Mouse (Mus musculus) adipocyte (in vitro differentiated cells): ENCODE data around the gene Hcn4.
A peak's percentile ranks its signal among the peaks of the same experiment; 100 is the strongest.

Experiments
- DNase-seq: peaks from one replicate; pipeline ENCODE4 v3.0.0-alpha.2; 2016; ENCODE audit warnings: low spot score

The Hcn4 gene

GRCm38 (mm10) chr9:58823139-58823917 lies at the start of gene Hcn4:
Hcn4 (plus strand) TSS chr9:58823412.
- no peak for DNase-seq

- DNase-seq = no peak
These were observed 48.5 kb upstream of the Hcn4 start for GRCm38 (mm10) chr9:58774761-58775160.

GRCm38 (mm10) chr9:58775363-58775762 lies 47.8 kb upstream of the Hcn4 start:
- DNase-seq = no peak

- DNase-seq = no peak
These were observed 33.7 kb upstream of the Hcn4 start for GRCm38 (mm10) chr9:58789476-58789875.

- DNase-seq = no peak
These were observed 25.1 kb upstream of the Hcn4 start for GRCm38 (mm10) chr9:58798155-58798554.

- no peak for DNase-seq
These were observed 21.8 kb upstream of the Hcn4 start for GRCm38 (mm10) chr9:58801441-58801840.

- DNase-seq = no peak
These were observed 20.9 kb upstream of the Hcn4 start for GRCm38 (mm10) chr9:58802294-58802693.

GRCm38 (mm10) chr9:58802802-58803201 lies 20.4 kb upstream of the Hcn4 start:
- DNase-seq = no peak

GRCm38 (mm10) chr9:58805601-58806318 lies 17.5 kb upstream of the Hcn4 start:
- no peak for DNase-seq

- DNase-seq = no peak
These were observed 12.0 kb upstream of the Hcn4 start for GRCm38 (mm10) chr9:58811171-58811570.

- no peak for DNase-seq
These were observed 7.5 kb upstream of the Hcn4 start for GRCm38 (mm10) chr9:58815552-58816260.

GRCm38 (mm10) chr9:58816458-58816857 lies 6.8 kb upstream of the Hcn4 start:
- DNase-seq = no peak

- DNase-seq = no peak
These were observed 5.5 kb upstream of the Hcn4 start for GRCm38 (mm10) chr9:58817676-58818075.

- DNase-seq = no peak
These were observed 651 bp upstream of the Hcn4 start for GRCm38 (mm10) chr9:58822431-58823091.

GRCm38 (mm10) chr9:58823918-58824215 lies 655 bp downstream of the Hcn4 start:
- no peak for DNase-seq

GRCm38 (mm10) chr9:58829627-58830026 lies 6.4 kb downstream of the Hcn4 start:
- DNase-seq = peak; percentile 24

GRCm38 (mm10) chr9:58832939-58833338 lies 9.7 kb downstream of the Hcn4 start:
- DNase-seq = no peak

- DNase-seq = no peak
These were observed 14.0 kb downstream of the Hcn4 start for GRCm38 (mm10) chr9:58837174-58837573.

GRCm38 (mm10) chr9:58838504-58838903 lies 15.3 kb downstream of the Hcn4 start:
- DNase-seq = no peak

- DNase-seq = peak; percentile 64
These were observed 18.4 kb downstream of the Hcn4 start for GRCm38 (mm10) chr9:58841655-58842054.

- no peak for DNase-seq
These were observed 21.4 kb downstream of the Hcn4 start for GRCm38 (mm10) chr9:58844597-58844996.

- no peak for DNase-seq
These were observed 23.8 kb downstream of the Hcn4 start for GRCm38 (mm10) chr9:58847008-58847407.
